Mouse (Mus musculus) hindbrain, postnatal 0 days (tissue): Measurements from ENCODE around the gene Fam78b. TPM values are rescaled to one million over a fixed set of nuclear protein-coding genes. Genes with fewer than 3 reads are reported as not detected.

ENCODE experiments used
- ATAC-seq: fragments of 200-750 bp; cut with Nextera tagmentation; 2 replicates; pipeline ENCODE4 v1.8.0; 2017; ENCODE audit warnings: mild to moderate bottlenecking, moderate TSS enrichment, moderate library complexity
- DNase-seq: peaks from one replicate; pipeline ENCODE4 v3.0.0-alpha.2; 2015; ENCODE audit warnings: low spot score
- H3K27ac ChIP-seq: fragments of 300-500 bp; sonication (generic); 2 replicates; pipeline ENCODE4 v1.5.1; 2014; ENCODE audit warnings: mild to moderate bottlenecking
- H3K27me3 ChIP-seq: fragments of 300-500 bp; sonication (generic); 2 replicates; pipeline ENCODE4 v1.6.1; 2014; ENCODE audit warnings: low read length, mixed read lengths; ENCODE audit not compliant: insufficient read depth
- H3K36me3 ChIP-seq: fragments of 300-500 bp; sonication (generic); 2 replicates; pipeline ENCODE4 v1.6.1; 2014; ENCODE audit warnings: low read length, mixed read lengths; ENCODE audit not compliant: insufficient read depth
- H3K4me1 ChIP-seq: fragments of 300-500 bp; sonication (generic); 2 replicates; pipeline ENCODE4 v1.6.1; 2014; ENCODE audit warnings: antibody characterized with exemption, low read length, mixed read lengths; ENCODE audit not compliant: insufficient read depth
- H3K4me2 ChIP-seq: fragments of 300-500 bp; sonication (generic); 2 replicates; pipeline ENCODE4 v1.6.1; 2014; ENCODE audit warnings: low read depth, mild to moderate bottlenecking, low read length, moderate library complexity, mixed read lengths
- H3K4me3 ChIP-seq: fragments of 300-500 bp; sonication (generic); 2 replicates; pipeline ENCODE4 v1.5.1; 2014; ENCODE audit warnings: low read length
- H3K9ac ChIP-seq: fragments of 300-500 bp; sonication (generic); replicated peaks from 2 replicates; pipeline ENCODE4 v1.6.1; 2014; ENCODE audit warnings: mild to moderate bottlenecking, low read length, moderate library complexity, mixed read lengths
- H3K9me3 ChIP-seq: fragments of 300-500 bp; sonication (generic); 2 replicates; pipeline ENCODE4 v1.6.1; 2016; ENCODE audit warnings: low read length, mixed read lengths
- CTCF ChIP-seq: IDR thresholded peaks from 2 replicates; pipeline ENCODE4 v1.5.1; 2016; ENCODE audit warnings: antibody characterized with exemption, control low read depth, low read depth
- WGBS: fragments of 180-500 bp; shearing (Covaris S2); extraction: QIAGEN DNeasy Blood & Tissue Kit; methylation state at CpG from one replicate; pipeline ENCODE4 v1.1.7; 2014; 5-methylcytosine and 5-hydroxymethylcytosine counted together
- polyA plus RNA-seq: library from polyadenylated mRNA; unstranded; fragments of >200 nt; fragmentation: Nextera tagmentation; extraction: Ambion mirVana; gene quantifications from 2 replicates; pipeline ENCODE4 v1.2.1, GENCODE M21; 2015
- total RNA-seq: library from RNA; depleted of rRNA; stranded (reverse); fragments of >200 nt; gene quantifications from 2 replicates; pipeline ENCODE4 v1.2.3, GENCODE M21; 2014

Fam78b gene
- total and polyA plus RNA-seq, 2 experiments from 2014 or later = 5.7 to 17.1 TPM

GRCm38 (mm10) chr1:167084330-167084729 is 83.1 kb downstream of the Fam78b start:
- ATAC-seq = no peak
- no peaks in the 10 kb centered on the region for H3K27me3 ChIP-seq
- H3K4me2 ChIP-seq = no peak overlapping the region
- H3K36me3 ChIP-seq = no peaks in the 10 kb centered on the region
- no peaks in the 10 kb centered on the region for H3K9me3 ChIP-seq
- no peak overlapping the region for H3K4me3 ChIP-seq
- no peak overlapping the region for H3K27ac ChIP-seq
- no peak for TF ChIP-seq CTCF
- no peaks in the 10 kb centered on the region for H3K4me1 ChIP-seq
- no peak overlapping the region for H3K9ac ChIP-seq
- no peak for DNase-seq

- H3K27ac ChIP-seq = no peak overlapping the region
- no peaks in the 10 kb centered on the region for H3K27me3 ChIP-seq
- no peak for ATAC-seq
- H3K4me2 ChIP-seq = no peak overlapping the region
- whole genome bisulfite sequencing = 38% methylated on average over 4 of the region's 4 CpGs
- H3K9ac ChIP-seq = no peak overlapping the region
- TF ChIP-seq CTCF = no peak
- H3K9me3 ChIP-seq = no peaks in the 10 kb centered on the region
- H3K4me3 ChIP-seq = no peak overlapping the region
- no peak for DNase-seq
- H3K4me1 ChIP-seq = no peaks in the 10 kb centered on the region
- no peaks in the 10 kb centered on the region for H3K36me3 ChIP-seq
Measured at GRCm38 (mm10) chr1:167085461-167085860, 84.2 kb downstream of the Fam78b start.

- TF ChIP-seq CTCF = no peak
- no peak for ATAC-seq
- Histone ChIP-seq H3K9me3 (no peaks in the 10 kb centered on the region), H3K36me3 (no peaks in the 10 kb centered on the region), H3K4me1 (no peaks in the 10 kb centered on the region), H3K4me3 (no peak overlapping the region), H3K9ac (no peak overlapping the region), H3K27me3 (no peaks in the 10 kb centered on the region), H3K27ac (no peak overlapping the region), H3K4me2 (no peak overlapping the region)
- 91% methylated on average over 6 of the region's 6 CpGs for WGBS
- DNase-seq = no peak
Measured at GRCm38 (mm10) chr1:167090466-167090865, 89.2 kb downstream of the Fam78b start.

- ATAC-seq (no peak), DNase-seq (no peak)
- Histone ChIP-seq H3K4me2 (no peak overlapping the region), H3K9me3 (no peaks in the 10 kb centered on the region), H3K27ac (no peak overlapping the region), H3K9ac (no peak overlapping the region), H3K4me3 (no peak overlapping the region), H3K27me3 (no peaks in the 10 kb centered on the region), H3K36me3 (no peaks in the 10 kb centered on the region), H3K4me1 (no peaks in the 10 kb centered on the region)
- TF ChIP-seq CTCF = no peak
- 50% methylated on average over 3 of the region's 3 CpGs for WGBS
Measured at GRCm38 (mm10) chr1:167093551-167093950, 92.3 kb downstream of the Fam78b start.

GRCm38 (mm10) chr1:167094589-167095148 is 93.5 kb downstream of the Fam78b start:
- peak; percentile 58 for ATAC-seq
- H3K4me1 ChIP-seq = no peaks in the 10 kb centered on the region
- no peak for TF ChIP-seq CTCF
- H3K9me3 ChIP-seq = no peaks in the 10 kb centered on the region
- H3K4me3 ChIP-seq = no peak overlapping the region
- H3K4me2 ChIP-seq = no peak overlapping the region
- H3K9ac ChIP-seq = no peak overlapping the region
- peak; percentile 31 for DNase-seq
- H3K36me3 ChIP-seq = no peaks in the 10 kb centered on the region
- H3K27ac ChIP-seq = no peak overlapping the region
- no peaks in the 10 kb centered on the region for H3K27me3 ChIP-seq
- WGBS = 71% methylated on average over 10 of the region's 10 CpGs

GRCm38 (mm10) chr1:167098741-167099140 is 97.5 kb downstream of the Fam78b start:
- no peaks in the 10 kb centered on the region for H3K4me1 ChIP-seq
- H3K36me3 ChIP-seq = no peaks in the 10 kb centered on the region
- ATAC-seq (no peak), DNase-seq (peak; percentile 20)
- no peak overlapping the region for H3K9ac ChIP-seq
- no peak overlapping the region for H3K4me2 ChIP-seq
- H3K27ac ChIP-seq = no peak overlapping the region
- TF ChIP-seq CTCF = no peak
- 50% methylated on average over 7 of the region's 7 CpGs for WGBS
- H3K27me3 ChIP-seq = no peaks in the 10 kb centered on the region
- no peak overlapping the region for H3K4me3 ChIP-seq
- no peaks in the 10 kb centered on the region for H3K9me3 ChIP-seq

GRCm38 (mm10) chr1:167102046-167102445 is 100.8 kb downstream of the Fam78b start:
- no peak for TF ChIP-seq CTCF
- ATAC-seq = no peak
- WGBS = 75% methylated on average over 8 of the region's 8 CpGs

More at GRCm38 (mm10) chr1:167102046-167102445, 100.8 kb downstream of the Fam78b start:
- no peak overlapping the region for H3K4me2 ChIP-seq
- H3K9ac ChIP-seq = no peak overlapping the region
- H3K27me3 ChIP-seq = no peaks in the 10 kb centered on the region
- H3K4me3 ChIP-seq = no peak overlapping the region
- no peaks in the 10 kb centered on the region for H3K4me1 ChIP-seq
- no peaks in the 10 kb centered on the region for H3K9me3 ChIP-seq
- no peak overlapping the region for H3K27ac ChIP-seq
- H3K36me3 ChIP-seq = no peaks in the 10 kb centered on the region
- DNase-seq = no peak
